Comparison of ENCODE assay signal across 11 mouse cellular contexts in the genomic region with DNA sequence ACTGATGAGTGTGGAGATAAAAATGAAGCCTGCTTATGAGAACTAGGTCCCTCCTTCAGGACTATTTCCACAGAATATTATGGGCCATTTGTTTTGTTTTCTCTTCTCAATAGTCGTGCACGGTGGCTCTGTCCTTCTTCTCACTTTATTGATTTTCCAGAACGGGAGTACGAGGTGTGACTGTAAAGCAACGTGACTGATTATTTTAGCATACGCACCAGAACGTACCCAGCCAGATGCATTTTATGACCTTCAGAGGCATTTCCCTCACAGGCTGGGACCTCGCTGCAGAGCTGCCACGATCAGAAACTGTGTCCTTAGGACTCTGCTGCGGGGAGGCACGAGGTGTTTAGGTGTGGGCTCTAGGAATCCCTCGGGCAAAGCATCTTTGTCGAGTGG. TPM values are rescaled to one million over a fixed set of nuclear protein-coding genes. Genes with fewer than 3 reads are reported as not detected.
DNase-seq lines count a peak whose midpoint lies in the region; ATAC-seq and TF ChIP-seq lines count a peak whose summit lies in the region.
"Had no signal": no experiment of that assay in that cellular context is flagged by ENCODE, and none has a peak within 500 bp of the region (broad histone marks: within the 10 kb centered on the region; RNA-seq: fewer than 3 reads in every experiment).

No protein-coding gene starts in this region.

- H3K27ac ChIP-seq in heart, embryonic 10.5 days = peak overlapping the region; percentile 26; the same call in 1 of the 2 replicates
- no peak overlapping the region for H3K27ac ChIP-seq in lung, embryonic 14.5 days (ENCODE audit: low read depth)
- H3K27ac ChIP-seq in intestine, embryonic 16.5 days (ENCODE audit: low read length) = peak overlapping the region; percentile 57
- H3K27ac ChIP-seq in neural tube, embryonic 13.5 days (replicated peaks) = peak overlapping the region; percentile 64

- no peaks in the 10 kb centered on the region for H3K36me3 ChIP-seq in heart, embryonic 10.5 days
- no peaks in the 10 kb centered on the region for H3K36me3 ChIP-seq in lung, embryonic 14.5 days (ENCODE audit: insufficient read depth)
- H3K36me3 ChIP-seq in intestine, embryonic 16.5 days (ENCODE audit: control insufficient read depth, insufficient read depth, low read length) = no peaks in the 10 kb centered on the region
- no peaks in the 10 kb centered on the region for H3K36me3 ChIP-seq in neural tube, embryonic 13.5 days

- TF ChIP-seq CTCF in lung, embryonic 14.5 days (IDR thresholded peaks at IDR 0.05; ENCODE audit: low read depth) = no peak
- no peak for TF ChIP-seq CTCF in lung, adult 2 months (IDR thresholded peaks at IDR 0.05; ENCODE audit: insufficient read depth, low read length)

- H3K4me2 ChIP-seq in lung, embryonic 14.5 days = 0 out of 2 replicates have a peak overlapping the region, but pooled peaks have one; percentile 46
- H3K4me2 ChIP-seq in intestine, embryonic 16.5 days (ENCODE audit: low read depth, low read length) = peak overlapping the region; percentile 33
- peak overlapping the region; percentile 45 for H3K4me2 ChIP-seq in neural tube, embryonic 13.5 days

- ATAC-seq in lung, embryonic 14.5 days (ENCODE audit: insufficient read depth) = no peak
- peak; percentile 50 for ATAC-seq in intestine, embryonic 16.5 days
- ATAC-seq in neural tube, embryonic 13.5 days (ENCODE audit: low read depth) = no peak
- no peak for ATAC-seq in granulocyte monocyte progenitor cell, adult 5-6 weeks (replicated peaks; ENCODE audit: poor library complexity, severe bottlenecking)

- H3K27me3 ChIP-seq in heart, embryonic 10.5 days (ENCODE audit: insufficient read depth, poor library complexity, severe bottlenecking) = no peaks in the 10 kb centered on the region
- no peaks in the 10 kb centered on the region for H3K27me3 ChIP-seq in lung, embryonic 14.5 days (ENCODE audit: insufficient read depth, low read length)
- H3K27me3 ChIP-seq in intestine, embryonic 16.5 days (replicated peaks; ENCODE audit: control insufficient read depth, insufficient read depth, low read length) = no peaks in the 10 kb centered on the region
- H3K27me3 ChIP-seq in neural tube, embryonic 13.5 days = no peaks in the 10 kb centered on the region

- no peak overlapping the region for H3K9ac ChIP-seq in lung, embryonic 14.5 days
- 0 out of 2 replicates have a peak overlapping the region, but pooled peaks have one; percentile 39 for H3K9ac ChIP-seq in intestine, embryonic 16.5 days (ENCODE audit: low read depth, low read length)
- 0 out of 2 replicates have a peak overlapping the region, but pooled peaks have one; percentile 26 for H3K9ac ChIP-seq in neural tube, embryonic 13.5 days

- peaks cover 4% of the 10 kb centered on the region; the same call in 1 of the 2 replicates for H3K9me3 ChIP-seq in heart, embryonic 10.5 days
- no peaks in the 10 kb centered on the region for H3K9me3 ChIP-seq in lung, embryonic 14.5 days (ENCODE audit: low read depth, low read length)
- H3K9me3 ChIP-seq in intestine, embryonic 16.5 days (ENCODE audit: control insufficient read depth, low read length) = no peaks in the 10 kb centered on the region
- H3K9me3 ChIP-seq in neural tube, embryonic 13.5 days = peaks cover 6% of the 10 kb centered on the region; the same call in 1 of the 2 replicates

- intact Hi-C loops in heart, postnatal 10 days (cut with DNase I) = loop anchor here (5.0 kb wide), 1 partner anchor 140 kb away; no protein-coding TSS in a partner anchor

- TF ChIP-seq POLR2A in lung, adult 2 months (IDR thresholded peaks at IDR 0.05; ENCODE audit: borderline replicate concordance, extremely low read depth, low read depth, low read length) = no peak

- no peak for DNase-seq in heart, embryonic 10.5 days (ENCODE audit: low spot score)
- no peak for DNase-seq in heart, postnatal 10 days
- DNase-seq in lung, embryonic 14.5 days = no peak
- DNase-seq in lung, adult 2 months = no peak
- no peak for DNase-seq in lung, adult 18-20 months
- DNase-seq: cerebellum, postnatal 14 days; heart, postnatal 4 days; kidney, postnatal 25 days had no signal

- WGBS in heart, embryonic 10.5 days = 68% methylated on average over 13 of the region's 13 CpGs
- WGBS in lung, embryonic 14.5 days = 41% methylated on average over 13 of the region's 13 CpGs
- 61% methylated on average over 13 of the region's 13 CpGs for WGBS in lung, adult 2 months
- WGBS in intestine, embryonic 16.5 days = 32% methylated on average over 13 of the region's 13 CpGs
- WGBS in neural tube, embryonic 13.5 days = 30% methylated on average over 13 of the region's 13 CpGs

- no peak overlapping the region for H3K4me3 ChIP-seq in heart, embryonic 10.5 days
- no peak overlapping the region for H3K4me3 ChIP-seq in lung, embryonic 14.5 days (ENCODE audit: low read depth, low read length)
- H3K4me3 ChIP-seq in lung, adult 2 months (replicated peaks; ENCODE audit: extremely low read depth, low read depth, low read length) = no peak overlapping the region
- no peak overlapping the region for H3K4me3 ChIP-seq in intestine, embryonic 16.5 days (ENCODE audit: low read length)
- H3K4me3 ChIP-seq in neural tube, embryonic 13.5 days = no peak overlapping the region

- peaks cover 39% of the 10 kb centered on the region for H3K4me1 ChIP-seq in heart, embryonic 10.5 days
- H3K4me1 ChIP-seq in lung, embryonic 14.5 days (ENCODE audit: insufficient read depth) = no peaks in the 10 kb centered on the region
- peaks cover 12% of the 10 kb centered on the region for H3K4me1 ChIP-seq in lung, adult 2 months (ENCODE audit: control insufficient read depth, insufficient read depth, low read length)
- peaks cover 11% of the 10 kb centered on the region; the same call in 1 of the 2 replicates for H3K4me1 ChIP-seq in intestine, embryonic 16.5 days (ENCODE audit: control insufficient read depth, insufficient read depth, low read length)
- peaks cover 12% of the 10 kb centered on the region; the same call in 1 of the 2 replicates for H3K4me1 ChIP-seq in neural tube, embryonic 13.5 days (replicated peaks)

RNA-seq across cellular contexts. Expression of a gene that starts 51.0 kb away (rescaled TPM):
- polyA plus RNA-seq in heart, embryonic 10.5 days (2016; fragmentation: Nextera tagmentation; extraction: Ambion mirVana) = 15.9 and 20.1 TPM in 2 replicates
- 10 to 100 TPM; 73.7 to 80.5 TPM for total RNA-seq in heart, postnatal 10 days (2021)
- polyA plus RNA-seq in lung, embryonic 14.5 days (2014; fragmentation: Nextera tagmentation; extraction: Ambion mirVana) = 18.2 and 20.8 TPM in 2 replicates
- polyA plus RNA-seq in lung, adult 2 months (2012; rRNA removed) = 54.8 and 56.1 TPM in 2 replicates
- polyA plus RNA-seq in intestine, embryonic 16.5 days (2015; fragmentation: Nextera tagmentation; extraction: Ambion mirVana) = 16.2 and 18.7 TPM in 2 replicates
- polyA plus RNA-seq in neural tube, embryonic 13.5 days (2015; fragmentation: Nextera tagmentation; extraction: Ambion mirVana) = 32.8 and 37.9 TPM in 2 replicates
- 51.0 and 55.5 TPM in 2 replicates for total RNA-seq in granulocyte monocyte progenitor cell, adult 5-6 weeks (2014; fragmentation: Nextera tagmentation)
- total RNA-seq in granulocyte monocyte progenitor cell, adult 5-6 weeks (2017) = 12.8 and 17.0 TPM in 2 replicates

RNA-seq across cellular contexts. Expression of a gene that starts 51.8 kb away (rescaled TPM):
- 1.4 and 1.5 TPM in 2 replicates for polyA plus RNA-seq in heart, embryonic 10.5 days (2016; fragmentation: Nextera tagmentation; extraction: Ambion mirVana)
- total RNA-seq in heart, postnatal 10 days (2021) = 1 to 10 TPM; 1.0 to 1.4 TPM
- polyA plus RNA-seq in lung, embryonic 14.5 days (2014; fragmentation: Nextera tagmentation; extraction: Ambion mirVana) = 2.7 and 3.4 TPM in 2 replicates
- polyA plus RNA-seq in lung, adult 2 months (2012; rRNA removed) = 7.3 and 9.1 TPM in 2 replicates
- 4.3 and 4.8 TPM in 2 replicates for polyA plus RNA-seq in intestine, embryonic 16.5 days (2015; fragmentation: Nextera tagmentation; extraction: Ambion mirVana)
- polyA plus RNA-seq in neural tube, embryonic 13.5 days (2015; fragmentation: Nextera tagmentation; extraction: Ambion mirVana) = 2.5 and 4.1 TPM in 2 replicates
- 12.4 and 26.0 TPM in 2 replicates for total RNA-seq in granulocyte monocyte progenitor cell, adult 5-6 weeks (2014; fragmentation: Nextera tagmentation)
- 15.0 and 15.4 TPM in 2 replicates for total RNA-seq in granulocyte monocyte progenitor cell, adult 5-6 weeks (2017)
